Mouse (Mus musculus) CH12.LX (cell line): Measurements from ENCODE around the gene Dlg5. TPM values are rescaled to one million over a fixed set of nuclear protein-coding genes. Genes with fewer than 3 reads are reported as not detected.
A peak's percentile ranks its signal among the peaks of the same experiment; 100 is the strongest.

ENCODE experiments used
- DNase-seq: peaks from one replicate; pipeline ENCODE4 v3.0.0-alpha.2; 2013; ENCODE audit errors: extremely low read depth
- H3K27ac ChIP-seq: 2 replicates; pipeline ENCODE4 v1.5.1; 2012; ENCODE audit warnings: low read depth, mild to moderate bottlenecking, control low read depth, moderate library complexity; ENCODE audit not compliant: insufficient read depth
- H3K27me3 ChIP-seq: replicated peaks from 2 replicates; pipeline ENCODE3; 2012; ENCODE audit warnings: inconsistent platforms
- H3K36me3 ChIP-seq, 2 experiments: replicated peaks in 1 of 2; 2 replicates each; pipeline versions ENCODE3 to v1.6.1; 2012; ENCODE audit warnings: inconsistent platforms in 1 of 2, low read length in 1 of 2, mild to moderate bottlenecking in 1 of 2, mixed read lengths in 1 of 2, moderate library complexity in 1 of 2; ENCODE audit not compliant: control insufficient read depth in 1 of 2, insufficient read depth in 1 of 2
- H3K4me1 ChIP-seq, 2 experiments: 2 replicates each; pipeline ENCODE4 v1.6.1; 2012; ENCODE audit warnings: inconsistent platforms in 1 of 2, moderate library complexity in 1 of 2; ENCODE audit not compliant: insufficient read depth in 2 of 2, control insufficient read depth in 1 of 2
- H3K4me2 ChIP-seq: 2 replicates; pipeline ENCODE4 v1.6.1; 2012; ENCODE audit warnings: low read depth, mild to moderate bottlenecking, control low read depth; ENCODE audit not compliant: poor library complexity, insufficient read depth, severe bottlenecking
- H3K4me3 ChIP-seq, 3 experiments: fragments of 150-350 bp in 1 of 3; sonication (generic) in 1 of 3; replicated peaks in 1 of 3; 2 replicates each; pipeline versions ENCODE3 to v1.5.1; 2011 to 2012; ENCODE audit warnings: low read depth in 2 of 3, low read length in 2 of 3, mild to moderate bottlenecking in 2 of 3, moderate library complexity in 2 of 3, control low read depth in 1 of 3, improper control_type of control experiment in 1 of 3, inconsistent platforms in 1 of 3, mixed read lengths in 1 of 3; ENCODE audit not compliant: poor library complexity in 1 of 3
- H3K79me2 ChIP-seq: replicated peaks from 2 replicates; pipeline ENCODE4 v1.6.1; 2012; ENCODE audit warnings: mild to moderate bottlenecking, moderate library complexity; ENCODE audit not compliant: control insufficient read depth, poor library complexity, insufficient read depth, severe bottlenecking; ENCODE audit errors: extremely low read depth
- H3K9ac ChIP-seq: 2 replicates; pipeline ENCODE4 v1.6.1; 2012; ENCODE audit warnings: low read depth, mild to moderate bottlenecking, control low read depth, moderate library complexity; ENCODE audit not compliant: insufficient read depth
- H3K9me3 ChIP-seq: replicated peaks from 2 replicates; pipeline ENCODE3; 2012; ENCODE audit warnings: low read length, inconsistent platforms, mixed read lengths
- BHLHE40 ChIP-seq: IDR thresholded peaks from 2 replicates; pipeline ENCODE4 v1.6.1; 2011; ENCODE audit warnings: mild to moderate bottlenecking, low read depth, low read length, improper control_type of control experiment
- CHD1 ChIP-seq: IDR thresholded peaks from 2 replicates; pipeline ENCODE4 v1.6.1; 2012; ENCODE audit warnings: low read depth, low read length, improper control_type of control experiment, inconsistent platforms
- CHD2 ChIP-seq: IDR thresholded peaks from 2 replicates; pipeline ENCODE4 v1.6.1; 2011; ENCODE audit warnings: low read length, improper control_type of control experiment
- CTCF ChIP-seq, 2 experiments: IDR thresholded peaks in 1 of 2; conservative IDR thresholded peaks in 1 of 2; 2 replicates each; pipeline ENCODE4 v1.5.1; 2011 to 2012; ENCODE audit warnings: low read depth in 2 of 2, low read length in 2 of 2, improper control_type of control experiment in 1 of 2, inconsistent platforms in 1 of 2, mild to moderate bottlenecking in 1 of 2, moderate library complexity in 1 of 2
- ELF1 ChIP-seq: IDR thresholded peaks from 2 replicates; pipeline ENCODE4 v1.6.1; 2014; ENCODE audit warnings: low read depth, mild to moderate bottlenecking, inconsistent platforms, low read length, improper control_type of control experiment
- EP300 ChIP-seq: IDR thresholded peaks from 2 replicates; pipeline ENCODE4 v1.6.1; 2011; ENCODE audit warnings: low read length, improper control_type of control experiment
- ETS1 ChIP-seq: conservative IDR thresholded peaks from 2 replicates; pipeline ENCODE4 v1.6.1; 2012; ENCODE audit warnings: low read depth, mild to moderate bottlenecking, inconsistent platforms, low read length, improper control_type of control experiment, moderate library complexity
- KAT2A ChIP-seq: IDR thresholded peaks from 2 replicates; pipeline ENCODE4 v1.6.1; 2012; ENCODE audit warnings: low read length, improper control_type of control experiment, inconsistent platforms; ENCODE audit not compliant: insufficient replicate concordance
- MAFK ChIP-seq: IDR thresholded peaks from 2 replicates; pipeline ENCODE4 v1.6.1; 2011; ENCODE audit warnings: low read length, improper control_type of control experiment; ENCODE audit not compliant: insufficient replicate concordance
- MAX ChIP-seq: IDR thresholded peaks from 2 replicates; pipeline ENCODE4 v1.6.1; 2011; ENCODE audit warnings: low read length, improper control_type of control experiment
- MAZ ChIP-seq: IDR thresholded peaks from 2 replicates; pipeline ENCODE4 v1.6.1; 2012; ENCODE audit warnings: low read depth, mild to moderate bottlenecking, inconsistent platforms, low read length, improper control_type of control experiment, moderate library complexity
- PAX5 ChIP-seq: IDR thresholded peaks from 2 replicates; pipeline ENCODE4 v1.6.1; 2012; ENCODE audit warnings: low read length, inconsistent platforms, mixed read lengths
- RAD21 ChIP-seq: IDR thresholded peaks from 2 replicates; pipeline ENCODE4 v1.6.1; 2011; ENCODE audit warnings: low read depth, mild to moderate bottlenecking, low read length, improper control_type of control experiment, moderate library complexity
- RCOR1 ChIP-seq: conservative IDR thresholded peaks from 2 replicates; pipeline ENCODE4 v1.6.1; 2012; ENCODE audit warnings: low read depth, mild to moderate bottlenecking, inconsistent platforms, low read length, improper control_type of control experiment
- SIN3A ChIP-seq: IDR thresholded peaks from 2 replicates; pipeline ENCODE4 v1.6.1; 2012; ENCODE audit warnings: low read length, improper control_type of control experiment, inconsistent platforms
- TBP ChIP-seq: conservative IDR thresholded peaks from 2 replicates; pipeline ENCODE4 v1.6.1; 2011; ENCODE audit warnings: low read depth, low read length, improper control_type of control experiment
- UBTF ChIP-seq: IDR thresholded peaks from 2 replicates; pipeline ENCODE4 v1.6.1; 2012; ENCODE audit warnings: low read depth, mild to moderate bottlenecking, inconsistent platforms, low read length, improper control_type of control experiment, moderate library complexity
- USF1 ChIP-seq: IDR thresholded peaks from 2 replicates; pipeline ENCODE4 v1.6.1; 2014; ENCODE audit warnings: low read depth, mild to moderate bottlenecking, inconsistent platforms, low read length, improper control_type of control experiment
- USF2 ChIP-seq: conservative IDR thresholded peaks from 2 replicates; pipeline ENCODE4 v1.6.1; 2011; ENCODE audit warnings: low read depth, low read length, improper control_type of control experiment
- ZMIZ1 ChIP-seq: IDR thresholded peaks from 2 replicates; pipeline ENCODE4 v1.6.1; 2012; ENCODE audit warnings: low read depth, mild to moderate bottlenecking, inconsistent platforms, low read length, improper control_type of control experiment
- ZNF384 ChIP-seq: IDR thresholded peaks from 2 replicates; pipeline ENCODE4 v1.6.1; 2012; ENCODE audit warnings: low read depth, low read length, improper control_type of control experiment, inconsistent platforms
- dilution Hi-C: fragments of 300-500 bp; cut with MboI; formaldehyde crosslinking; loops from 2 replicates; pipeline ENCODE4 v1.14.3; 2020; ENCODE audit warnings: low sequenced_read_pairs; ENCODE audit not compliant: extremely low pct_unique_long_range_greater_than_20kb, extremely low pct_ligation_motif_present
- in situ Hi-C: fragments of 300-500 bp; cut with MboI; formaldehyde crosslinking; loops from 3 replicates; pipeline ENCODE4 v1.14.3; 2019; ENCODE audit warnings: low sequenced_read_pairs, low pct_ligation_motif_present, low pct_unique_long_range_greater_than_20kb, mixed read lengths
- polyA plus RNA-seq: library from polyadenylated mRNA; unstranded; fragments of >175 nt; gene quantifications from 2 replicates; pipeline ENCODE4 v1.2.1, GENCODE M21; 2012; ENCODE audit warnings: low read depth; ENCODE audit not compliant: insufficient read length
- total RNA-seq, 2 experiments: library from RNA; depleted of rRNA; stranded (reverse); fragments of 300-350 nt in 1 of 2; fragments of >200 nt in 1 of 2; gene quantifications; 2 replicates each; pipeline ENCODE4 v1.2.3; 2012 to 2014

Gene Dlg5
- total and polyA plus RNA-seq, 3 experiments, result 0.07 to 0.76 TPM; not detected in 1

DNA sequence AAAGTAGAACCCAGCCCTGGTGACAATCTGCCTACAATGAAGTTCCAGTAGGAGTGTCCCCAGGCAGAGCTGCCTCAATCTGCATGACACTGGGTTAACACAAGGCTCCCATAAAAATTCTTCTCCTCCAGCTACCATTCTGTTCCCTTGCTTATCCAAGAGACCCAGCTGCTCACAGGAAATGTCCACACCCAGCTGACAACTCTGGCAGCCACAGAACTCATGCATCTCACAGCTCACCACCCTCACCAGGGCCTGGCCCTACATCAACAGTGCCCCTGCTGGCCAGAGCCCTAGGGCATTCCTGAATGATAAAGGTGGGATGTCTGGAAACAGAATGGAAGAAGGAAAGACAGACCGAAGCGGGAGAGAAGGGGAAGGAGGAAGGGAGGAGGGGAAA lies 96.8 kb downstream of the Dlg5 start:
- H3K9ac ChIP-seq, result no peak overlapping the region
- no peaks in the 10 kb centered on the region for H3K79me2 ChIP-seq
- no peaks in the 10 kb centered on the region for H3K36me3 ChIP-seq
- dilution Hi-C loops (no loop called here), in situ Hi-C loops (no loop called here)
- no peak for TF ChIP-seq CHD2
- TF ChIP-seq KAT2A, result no peak
- no peak for TF ChIP-seq MAFK
- no peak for TF ChIP-seq ETS1
- TF ChIP-seq ZMIZ1, result no peak
- no peak for TF ChIP-seq UBTF
- TF ChIP-seq TBP, result no peak
- no peak for TF ChIP-seq MAZ
- TF ChIP-seq USF2, result no peak
- TF ChIP-seq CTCF (conservative IDR thresholded peaks at IDR 0.05 in 1 of 2, IDR thresholded peaks at IDR 0.05 in 1 of 2; ENCODE audit: low read depth in 2 of 2, low read length in 2 of 2), result no peak
- no peak for TF ChIP-seq BHLHE40
- no peak for TF ChIP-seq RCOR1
- no peak for TF ChIP-seq RAD21
- TF ChIP-seq EP300, result no peak
- TF ChIP-seq PAX5, result no peak
- no peak for TF ChIP-seq CHD1
- no peak for TF ChIP-seq USF1
- H3K9me3 ChIP-seq, result peaks cover 78% of the 10 kb centered on the region
- peaks cover 0 to 9% of the 10 kb centered on the region in 2 experiments; a peak in 1 of 4 replicates for H3K4me1 ChIP-seq
- no peaks in the 10 kb centered on the region for H3K27me3 ChIP-seq
- DNase-seq, result no peak
- H3K27ac ChIP-seq, result no peak overlapping the region
- no peak overlapping the region for H3K4me2 ChIP-seq
- H3K4me3 ChIP-seq, result no peak overlapping the region

DNA sequence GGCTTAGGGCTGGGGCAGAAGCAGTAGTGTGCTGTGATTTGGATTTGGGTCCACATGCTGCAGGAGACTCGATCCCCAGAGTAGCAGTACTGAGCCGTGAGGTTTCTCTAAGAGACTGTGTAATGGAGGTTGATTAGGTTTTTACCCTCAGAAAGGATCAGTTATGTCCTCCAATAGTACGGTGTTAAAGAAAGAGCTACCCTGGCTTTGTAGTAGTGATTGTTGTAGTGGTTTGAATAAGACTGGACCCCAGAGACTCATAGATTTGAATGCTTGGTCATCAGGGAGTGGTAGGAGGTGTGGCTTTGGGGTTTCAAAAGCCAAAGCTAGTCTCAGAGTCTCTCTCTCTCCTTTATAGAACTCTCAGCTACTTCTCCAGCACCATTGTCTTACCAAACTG lies 100.9 kb downstream of the Dlg5 start:
- Histone ChIP-seq H3K27me3 (no peaks in the 10 kb centered on the region), H3K79me2 (no peaks in the 10 kb centered on the region), H3K27ac (no peak overlapping the region), H3K9me3 (peaks cover 78% of the 10 kb centered on the region), H3K9ac (no peak overlapping the region), H3K4me3 (no peak overlapping the region), H3K4me1 (peaks cover 0 to 31% of the 10 kb centered on the region in 2 experiments; a peak in 2 of 4 replicates), H3K4me2 (no peak overlapping the region), H3K36me3 (no peaks in the 10 kb centered on the region)
- in situ Hi-C loops (no loop called here), dilution Hi-C loops (no loop called here)
- TF ChIP-seq USF2 (no peak), RCOR1 (no peak), ZNF384 (no peak), SIN3A (no peak), BHLHE40 (no peak), UBTF (no peak), KAT2A (no peak), ELF1 (no peak), MAX (no peak), ZMIZ1 (no peak), TBP (no peak)
- DNase-seq, result peak; percentile 27
